Comparison of ENCODE assay signal across 9 mouse cellular contexts in genomic region chr1:61377070-61377469, GRCm38 (mm10).
A peak's percentile ranks its signal among the peaks of the same experiment; 100 is the strongest.
DNase-seq lines count a peak whose midpoint lies in the region; ATAC-seq and TF ChIP-seq lines count a peak whose summit lies in the region.
"Had no signal": no experiment of that assay in that cellular context is flagged by ENCODE, and none has a peak within 500 bp of the region (broad histone marks: within the 10 kb centered on the region; RNA-seq: fewer than 3 reads in every experiment).

No protein-coding gene starts in this region.

- no peak for TF ChIP-seq POLR2A in bone marrow macrophage, adult 2 months (IDR thresholded peaks at IDR 0.05; ENCODE audit: borderline replicate concordance, low read depth, low read length)

- peak overlapping the region; percentile 46; the same call in 1 of the 2 replicates for H3K4me2 ChIP-seq in lung, embryonic 16.5 days (ENCODE audit: low read depth, low read length)
- H3K4me2 ChIP-seq: midbrain, embryonic 12.5 days had no signal

- ATAC-seq in G1E (ENCODE audit: extremely low read depth, insufficient number of reproducible peaks, low FRiP score, poor library complexity, severe bottlenecking): peak; percentile 34; the same call in 1 of the 2 replicates
- 0 out of 2 replicates have a peak, but pooled peaks have one; percentile 28 for ATAC-seq in erythroblast, adult 5-6 weeks (replicated peaks; ENCODE audit: low FRiP score, poor library complexity, severe bottlenecking)
- ATAC-seq in lung, embryonic 16.5 days (ENCODE audit: low read depth): no peak
- ATAC-seq in activated CD4-positive, CD25-positive, alpha-beta regulatory T cell, adult 4 months: no peak

- WGBS in lung, embryonic 16.5 days: under 1% methylated on average over 7 of the region's 7 CpGs

- intact Hi-C loops in heart, postnatal 14 days (cut with DNase I): loop anchor here (1.0 to 5.0 kb wide), 4 partner anchors 260 to 1585 kb away; partner anchors contain the start of gene Pard3b

- no peaks in the 10 kb centered on the region for H3K36me3 ChIP-seq in G1E (replicated peaks)
- H3K36me3 ChIP-seq in lung, embryonic 16.5 days (ENCODE audit: control insufficient read depth, insufficient read depth, low read length): no peaks in the 10 kb centered on the region
- H3K36me3 ChIP-seq: midbrain, embryonic 12.5 days had no signal

- no peak overlapping the region for H3K4me3 ChIP-seq in G1E (ENCODE audit: low read depth, low read length)
- no peak overlapping the region for H3K4me3 ChIP-seq in bone marrow macrophage, adult 2 months (ENCODE audit: insufficient read depth, low read length)
- H3K4me3 ChIP-seq in lung, embryonic 16.5 days (ENCODE audit: low read length): no peak overlapping the region
- H3K4me3 ChIP-seq: midbrain, embryonic 12.5 days had no signal

- no peak overlapping the region for H3K9ac ChIP-seq in lung, embryonic 16.5 days (ENCODE audit: low read length)
- H3K9ac ChIP-seq: midbrain, embryonic 12.5 days had no signal

- H3K27me3 ChIP-seq in G1E (ENCODE audit: insufficient read depth, low read length): no peaks in the 10 kb centered on the region
- H3K27me3 ChIP-seq in lung, embryonic 16.5 days (ENCODE audit: control insufficient read depth, insufficient read depth, low read depth, low read length): no peaks in the 10 kb centered on the region
- H3K27me3 ChIP-seq: midbrain, embryonic 12.5 days had no signal

- no peak overlapping the region for H3K27ac ChIP-seq in bone marrow macrophage, adult 2 months (ENCODE audit: insufficient read depth, low read depth, low read length)
- no peak overlapping the region for H3K27ac ChIP-seq in lung, embryonic 16.5 days (ENCODE audit: low read length)
- H3K27ac ChIP-seq: midbrain, embryonic 12.5 days had no signal

- no peaks in the 10 kb centered on the region for H3K4me1 ChIP-seq in G1E (ENCODE audit: insufficient read depth, low read depth, low read length)
- no peaks in the 10 kb centered on the region for H3K4me1 ChIP-seq in bone marrow macrophage, adult 2 months (ENCODE audit: control insufficient read depth, insufficient read depth, low read length)
- peaks cover 8% of the 10 kb centered on the region; the same call in 1 of the 2 replicates for H3K4me1 ChIP-seq in lung, embryonic 16.5 days (replicated peaks; ENCODE audit: control insufficient read depth, insufficient read depth, low read length)

- TF ChIP-seq CTCF in G1E (IDR thresholded peaks at IDR 0.05; ENCODE audit: low read depth, low read length): peak; percentile 24; the same call in 1 of the 2 replicates
- peak; percentile 89 for TF ChIP-seq CTCF in bone marrow macrophage, adult 2 months (IDR thresholded peaks at IDR 0.05; ENCODE audit: low read depth, low read length)

- peak; percentile 32 for DNase-seq in G1E (ENCODE audit: low spot score)
- peak; percentile 79 to 81 for DNase-seq in heart, postnatal 14 days
- DNase-seq in kidney, postnatal 4 days: peak; percentile 83 to 87
- DNase-seq in right cerebral cortex, adult 18-20 months: peak; percentile 62

- no peaks in the 10 kb centered on the region for H3K9me3 ChIP-seq in G1E (replicated peaks)
- no peaks in the 10 kb centered on the region for H3K9me3 ChIP-seq in lung, embryonic 16.5 days (ENCODE audit: control insufficient read depth, low read length)
- H3K9me3 ChIP-seq: midbrain, embryonic 12.5 days had no signal

Comparison
In these comparisons a context has a peak if more than half of its experiments do, and no peak if none do; other contexts are left out.
1. ATAC-seq: peak in G1E (single experiment) and erythroblast, adult 5-6 weeks (single experiment); none in lung, embryonic 16.5 days (single experiment) and activated CD4-positive, CD25-positive, alpha-beta regulatory T cell, adult 4 months (single experiment).
2. DNase-seq: peak in every context shown above with its lines; median percentile 85 in kidney, postnatal 4 days; 80 in heart, postnatal 14 days; 62 in right cerebral cortex, adult 18-20 months; 32 in G1E.